Mouse (Mus musculus): Measurements from ENCODE around the gene Sptbn4. TPM values are rescaled to one million over a fixed set of nuclear protein-coding genes. Genes with fewer than 3 reads are reported as not detected.
A peak's percentile ranks its signal among the peaks of the same experiment; 100 is the strongest.

Sptbn4 gene
- polyA plus RNA-seq, 1 experiment from 2014 or later: 0.13 TPM

- in situ Hi-C loops (cut with MboI; ENCODE audit: low pct_unique_long_range_greater_than_20kb): no loop called here
- peak; percentile 24 for ATAC-seq
- ChIA-PET CTCF (interaction anchor here (1.1 to 3.3 kb wide), 4 partner anchors 25 to 45 kb away, joined by 3 to 17 read pairs (median 8); no protein-coding TSS in a partner anchor), POLR2A (interaction anchor here (0.6 to 1.0 kb wide), 2 partner anchors 21 to 25 kb away, joined by 3 to 4 read pairs; partner anchors contain the start of gene Shkbp1)
- no peak for TF ChIP-seq CTCF (IDR thresholded peaks at IDR 0.05)
- no peak for DNase-seq (ENCODE audit: low read depth, low spot score)
- no peaks in the 10 kb centered on the region for H3K27me3 ChIP-seq
Measured at GRCm38 (mm10) chr7:27330709-27331540, 116.6 kb downstream of the Sptbn4 start.

GRCm38 (mm10) chr7:27329981-27330380 is 117.5 kb downstream of the Sptbn4 start:
- ChIA-PET POLR2A (no interaction called here), CTCF (interaction anchor here (3.3 kb wide), 1 partner anchor 28 kb away, joined by 17 read pairs; no protein-coding TSS in a partner anchor)
- in situ Hi-C loops (cut with MboI; ENCODE audit: low pct_unique_long_range_greater_than_20kb): no loop called here
- no peaks in the 10 kb centered on the region for H3K27me3 ChIP-seq
- DNase-seq (ENCODE audit: low read depth, low spot score) (no peak), ATAC-seq (no peak)
- no peak for TF ChIP-seq CTCF (IDR thresholded peaks at IDR 0.05)

GRCm38 (mm10) chr7:27329326-27329947 is 118.0 kb downstream of the Sptbn4 start:
- in situ Hi-C loops (cut with MboI; ENCODE audit: low pct_unique_long_range_greater_than_20kb): no loop called here
- H3K27me3 ChIP-seq: no peaks in the 10 kb centered on the region
- ATAC-seq (peak; percentile 18), DNase-seq (ENCODE audit: low read depth, low spot score) (no peak)
- CTCF ChIA-PET: interaction anchor here (1.1 to 3.3 kb wide), 6 partner anchors 9 to 180 kb away, joined by 3 to 17 read pairs (median 5); no protein-coding TSS in a partner anchor
- POLR2A ChIA-PET: no interaction called here
- no peak for TF ChIP-seq CTCF (IDR thresholded peaks at IDR 0.05)

GRCm38 (mm10) chr7:27328648-27329047 is 118.8 kb downstream of the Sptbn4 start:
- ChIA-PET CTCF (interaction anchor here (1.0 to 1.7 kb wide), 7 partner anchors 9 to 180 kb away, joined by 3 to 9 read pairs (median 4); no protein-coding TSS in a partner anchor), POLR2A (no interaction called here)
- ATAC-seq (no peak), DNase-seq (ENCODE audit: low read depth, low spot score) (no peak)
- in situ Hi-C loops (cut with MboI; ENCODE audit: low pct_unique_long_range_greater_than_20kb): no loop called here
- no peak for TF ChIP-seq CTCF (IDR thresholded peaks at IDR 0.05)
- no peaks in the 10 kb centered on the region for H3K27me3 ChIP-seq

- CTCF ChIA-PET: interaction anchor here (1.0 to 1.7 kb wide), 5 partner anchors 21 to 41 kb away, joined by 3 to 9 read pairs (median 4); no protein-coding TSS in a partner anchor
- no peak for ATAC-seq
Measured at GRCm38 (mm10) chr7:27328161-27328560, 119.3 kb downstream of the Sptbn4 start.

GRCm38 (mm10) chr7:27327500-27327899 is 120.0 kb downstream of the Sptbn4 start:
- no peak for TF ChIP-seq CTCF (IDR thresholded peaks at IDR 0.05)
- POLR2A ChIA-PET: no interaction called here
- CTCF ChIA-PET: interaction anchor here (1.2 to 2.6 kb wide), 2 partner anchors 20 to 26 kb away, joined by 4 to 8 read pairs; no protein-coding TSS in a partner anchor
- ATAC-seq (no peak), DNase-seq (ENCODE audit: low read depth, low spot score) (no peak)
- no peaks in the 10 kb centered on the region for H3K27me3 ChIP-seq
- in situ Hi-C loops (cut with MboI; ENCODE audit: low pct_unique_long_range_greater_than_20kb): no loop called here

More at GRCm38 (mm10) chr7:27328161-27328560, 119.3 kb downstream of the Sptbn4 start:
- no peak for DNase-seq (ENCODE audit: low read depth, low spot score)
- POLR2A ChIA-PET: no interaction called here
- H3K27me3 ChIP-seq: no peaks in the 10 kb centered on the region
- in situ Hi-C loops (cut with MboI; ENCODE audit: low pct_unique_long_range_greater_than_20kb): no loop called here
- no peak for TF ChIP-seq CTCF (IDR thresholded peaks at IDR 0.05)

GRCm38 (mm10) chr7:27326101-27326880 is 121.2 kb downstream of the Sptbn4 start:
- CTCF ChIA-PET: interaction anchor here (1.3 to 2.6 kb wide), 3 partner anchors 11 to 45 kb away, joined by 3 to 8 read pairs (median 5); no protein-coding TSS in a partner anchor
- no peaks in the 10 kb centered on the region for H3K27me3 ChIP-seq
- ATAC-seq: no peak
- POLR2A ChIA-PET: no interaction called here
- in situ Hi-C loops (cut with MboI; ENCODE audit: low pct_unique_long_range_greater_than_20kb): no loop called here
- no peak for DNase-seq (ENCODE audit: low read depth, low spot score)
- TF ChIP-seq CTCF (IDR thresholded peaks at IDR 0.05): no peak

- ATAC-seq (no peak), DNase-seq (ENCODE audit: low read depth, low spot score) (no peak)
- in situ Hi-C loops (cut with MboI; ENCODE audit: low pct_unique_long_range_greater_than_20kb): no loop called here
- TF ChIP-seq CTCF (IDR thresholded peaks at IDR 0.05): no peak
- no peaks in the 10 kb centered on the region for H3K27me3 ChIP-seq
- POLR2A ChIA-PET: no interaction called here
- CTCF ChIA-PET: interaction anchor here (1.3 to 2.6 kb wide), 3 partner anchors 10 to 44 kb away, joined by 3 to 8 read pairs (median 5); no protein-coding TSS in a partner anchor
Measured at GRCm38 (mm10) chr7:27325697-27326096, 121.8 kb downstream of the Sptbn4 start.

- in situ Hi-C loops (cut with MboI; ENCODE audit: low pct_unique_long_range_greater_than_20kb): no loop called here
- TF ChIP-seq CTCF (IDR thresholded peaks at IDR 0.05): no peak
- ChIA-PET CTCF (interaction anchor here (1.6 kb wide), 1 partner anchor 44 kb away, joined by 5 read pairs; no protein-coding TSS in a partner anchor), POLR2A (no interaction called here)
- H3K27me3 ChIP-seq: no peaks in the 10 kb centered on the region
- no peak for ATAC-seq
- no peak for DNase-seq (ENCODE audit: low read depth, low spot score)
Measured at GRCm38 (mm10) chr7:27324928-27325327, 122.6 kb downstream of the Sptbn4 start.

- ChIA-PET CTCF (no interaction called here), POLR2A (no interaction called here)
- ATAC-seq: no peak
- no peaks in the 10 kb centered on the region for H3K27me3 ChIP-seq
- DNase-seq (ENCODE audit: low read depth, low spot score): no peak
- in situ Hi-C loops (cut with MboI; ENCODE audit: low pct_unique_long_range_greater_than_20kb): no loop called here
- no peak for TF ChIP-seq CTCF (IDR thresholded peaks at IDR 0.05)
Measured at GRCm38 (mm10) chr7:27324161-27324560, 123.3 kb downstream of the Sptbn4 start.
